Mouse (Mus musculus) duodenum, adult 2 months (tissue): ENCODE results near the gene Cxcl10. TPM values are rescaled to one million over a fixed set of nuclear protein-coding genes. Genes with fewer than 3 reads are reported as not detected.

Experiments
- polyA plus RNA-seq: library from polyadenylated mRNA; depleted of rRNA; stranded (reverse); fragments of >200 nt; gene quantifications from 2 replicates; pipeline ENCODE4 v1.2.3, GENCODE M21; 2012; ENCODE audit warnings: low replicate concordance; rRNA removed

Gene Cxcl10
- polyA plus RNA-seq = 4.9 and 11.2 TPM in 2 replicates

DNA sequence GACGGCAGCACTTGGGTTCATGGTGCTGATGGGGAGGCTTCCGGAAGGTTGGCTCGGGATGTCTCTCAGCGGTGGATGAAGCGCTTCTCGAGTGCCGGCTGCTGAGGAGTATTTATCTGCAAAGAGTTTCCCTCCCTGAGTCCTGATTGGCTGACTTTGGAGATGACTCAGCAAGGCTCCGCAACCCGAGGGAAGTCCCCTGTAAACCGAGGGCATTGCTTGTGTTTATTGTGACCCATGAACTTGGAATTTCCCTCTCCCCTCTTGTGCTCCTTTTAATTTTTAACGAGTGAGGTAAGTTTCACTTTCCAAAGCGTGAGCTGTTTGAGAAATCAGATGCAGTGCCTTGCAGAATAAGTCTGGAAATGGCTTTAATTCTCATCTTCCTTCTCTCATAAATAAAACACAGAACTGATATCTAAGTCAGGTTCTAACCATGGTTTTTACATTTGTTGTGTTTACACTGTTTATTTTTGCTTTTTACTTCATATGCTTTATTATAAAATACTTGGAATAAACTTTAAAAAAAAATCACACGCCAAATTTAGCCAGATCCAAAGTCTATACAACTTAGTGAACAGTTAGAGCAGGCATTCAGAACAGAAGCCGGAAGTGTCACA is at the start of gene Cxcl10:
Gene Cxcl10, minus strand, starts transcription at position 96 of the 620 bp plus-strand sequence.

GRCm38 (mm10) chr5:92331635-92332338 is 16.9 kb downstream of the Cxcl10 start, which contains the start of gene Art3:
TSS of gene Art3 (plus strand) at chr5:92331827.

DNA sequence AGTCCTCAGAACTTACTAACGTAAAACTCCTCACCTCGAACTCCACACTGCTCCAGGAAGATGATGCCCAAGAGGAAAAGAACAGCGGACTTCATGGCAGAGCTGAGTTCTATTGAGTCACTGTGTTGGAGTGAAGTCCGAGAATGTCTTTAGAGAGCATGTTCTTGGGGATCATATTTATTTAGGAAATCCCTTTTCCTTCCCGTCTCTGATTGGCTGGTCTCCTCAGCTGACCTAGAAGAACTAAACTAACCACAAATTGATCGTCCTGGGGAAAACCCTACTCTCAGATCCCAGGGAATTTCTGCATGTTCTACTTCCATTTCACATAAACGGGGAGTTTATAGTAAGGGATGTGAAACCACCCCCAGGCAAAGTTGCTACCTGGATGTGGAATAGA is 20.8 kb downstream of the Cxcl10 start, which contains the start of gene Cxcl9:
Gene Cxcl9, minus strand, starts transcription at position 151 of the 400 bp plus-strand sequence.

GRCm38 (mm10) chr5:92309681-92310511 is 38.8 kb downstream of the Cxcl10 start, which contains the start of gene Sdad1:
TSS of gene Sdad1 (minus strand) at chr5:92310479.

Other genes with a start within 250 kb of the Cxcl10 start
- 15.4 and 21.6 TPM in 2 replicates for gene Uso1, start 211.0 kb downstream of the Cxcl10 start, polyA plus RNA-seq
- gene U90926, start 133.5 kb downstream of the Cxcl10 start, polyA plus RNA-seq = not detected in 2 replicates
- 0.27 and 1.1 TPM in 2 replicates for gene Ppef2, start 92.6 kb downstream of the Cxcl10 start, polyA plus RNA-seq
- 42.0 and 59.7 TPM in 2 replicates for gene Naaa, start 70.7 kb downstream of the Cxcl10 start, polyA plus RNA-seq
- 3.0 and 8.2 TPM in 2 replicates for gene Sdad1, start 38.4 kb downstream of the Cxcl10 start, polyA plus RNA-seq
- 0.61 and 2.8 TPM in 2 replicates for gene Cxcl9, start 20.8 kb downstream of the Cxcl10 start, polyA plus RNA-seq
- gene Art3, start 17.1 kb downstream of the Cxcl10 start, polyA plus RNA-seq = 1.1 and 1.8 TPM in 2 replicates
- 3.4 and 4.5 TPM in 2 replicates for gene Nup54, start 86.3 kb upstream of the Cxcl10 start, polyA plus RNA-seq
- gene Scarb2, start 157.9 kb upstream of the Cxcl10 start, polyA plus RNA-seq = 6.4 and 10.0 TPM in 2 replicates
- 0.47 TPM in 1 of 2 replicates, not detected in the other for gene Fam47e, start 206.2 kb upstream of the Cxcl10 start, polyA plus RNA-seq